Mouse (Mus musculus) myocyte (in vitro differentiated cells): Measurements from ENCODE around the gene Efhb.

Experiments used
- CEBPB ChIP-seq: IDR thresholded peaks from 2 replicates; pipeline ENCODE4 v1.6.1; 2011; ENCODE audit warnings: mild to moderate bottlenecking, moderate library complexity; ENCODE audit not compliant: poor library complexity, insufficient read depth, severe bottlenecking
- E2F4 ChIP-seq: IDR thresholded peaks from one replicate; pipeline ENCODE4 v1.6.1; 2011; ENCODE audit warnings: mild to moderate bottlenecking, control low read depth, moderate library complexity; ENCODE audit not compliant: insufficient read depth
- MAX ChIP-seq: IDR thresholded peaks from one replicate; pipeline ENCODE4 v1.6.1; 2011; ENCODE audit warnings: low read depth, mild to moderate bottlenecking, control low read depth
- MYOD1 ChIP-seq, 3 experiments: IDR thresholded peaks; one replicate each; pipeline ENCODE4 v1.6.1; 2011; ENCODE audit warnings: control low read depth in 2 of 3, low read depth in 2 of 3, mild to moderate bottlenecking in 2 of 3, moderate library complexity in 1 of 3; ENCODE audit not compliant: insufficient read length in 2 of 3, control insufficient read depth in 1 of 3
- MYOG ChIP-seq, 3 experiments: IDR thresholded peaks; one replicate each; pipeline ENCODE4 v1.6.1; 2011; ENCODE audit warnings: control low read depth in 2 of 3, low read depth in 2 of 3, mild to moderate bottlenecking in 2 of 3; ENCODE audit not compliant: insufficient read length in 2 of 3, control insufficient read depth in 1 of 3, insufficient read depth in 1 of 3
- POLR2A ChIP-seq: IDR thresholded peaks from one replicate; pipeline ENCODE4 v1.6.1; 2011; ENCODE audit warnings: low read depth, mild to moderate bottlenecking, control low read depth, moderate library complexity; ENCODE audit not compliant: insufficient read length
- POLR2AphosphoS2 ChIP-seq: IDR thresholded peaks from one replicate; pipeline ENCODE4 v1.6.1; 2011; ENCODE audit warnings: low read depth, control low read depth; ENCODE audit not compliant: insufficient read length
- REST ChIP-seq: IDR thresholded peaks from one replicate; pipeline ENCODE4 v1.6.1; 2011; ENCODE audit warnings: mild to moderate bottlenecking, control low read depth, moderate library complexity; ENCODE audit not compliant: insufficient read depth, insufficient read length
- SRF ChIP-seq: IDR thresholded peaks from one replicate; pipeline ENCODE4 v1.6.1; 2011; ENCODE audit warnings: low read depth; ENCODE audit not compliant: control insufficient read depth, insufficient read length
- TCF12 ChIP-seq: IDR thresholded peaks from one replicate; pipeline ENCODE4 v1.6.1; 2011; ENCODE audit warnings: mild to moderate bottlenecking, control low read depth; ENCODE audit not compliant: poor library complexity, insufficient read depth, severe bottlenecking
- TCF3 ChIP-seq: IDR thresholded peaks from one replicate; pipeline ENCODE4 v1.6.1; 2011; ENCODE audit warnings: low read depth, control low read depth; ENCODE audit not compliant: insufficient read length
- USF1 ChIP-seq: IDR thresholded peaks from one replicate; pipeline ENCODE4 v1.6.1; 2011; ENCODE audit warnings: low read depth, mild to moderate bottlenecking, control low read depth, moderate library complexity

DNA sequence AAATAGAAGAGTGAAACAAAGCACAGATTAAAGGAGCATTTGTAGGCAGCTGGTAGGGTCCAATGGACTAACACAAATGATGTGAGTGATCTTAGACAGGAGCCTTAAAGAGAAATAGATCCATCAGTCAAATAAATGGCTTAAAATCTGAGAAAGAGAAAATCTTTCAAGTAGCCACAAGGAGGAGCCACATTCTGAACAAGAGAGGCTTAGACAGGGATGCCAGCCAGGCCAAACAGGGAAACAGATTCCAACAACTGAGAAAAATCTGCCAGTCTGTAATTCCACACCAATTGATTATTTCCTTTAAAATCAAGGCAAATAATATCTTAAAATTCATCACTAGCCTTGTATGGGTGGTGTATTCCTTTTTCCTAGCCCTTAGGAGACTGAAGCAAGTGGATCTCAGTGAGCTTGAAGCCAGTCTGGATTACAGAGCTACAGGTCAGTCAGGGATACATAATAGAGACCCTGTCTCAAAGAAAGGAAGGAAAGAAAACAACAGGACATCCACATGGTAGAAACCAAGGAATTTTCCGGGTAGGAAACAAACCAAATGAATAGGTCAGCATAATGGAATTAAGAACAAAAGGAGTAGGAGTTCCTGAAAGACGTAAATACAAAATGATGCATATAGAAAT is 49.3 kb upstream of the Efhb start:
- TF ChIP-seq MYOD1 (IDR thresholded peaks at IDR 0.05; ENCODE audit: control insufficient read depth in 1 of 3, insufficient read length in 2 of 3, low read depth in 2 of 3) (no peak), POLR2A (no peak), MAX (no peak), POLR2AphosphoS2 (no peak), E2F4 (no peak), USF1 (no peak), REST (no peak), SRF (no peak), TCF12 (no peak), TCF3 (no peak), CEBPB (no peak), MYOG (IDR thresholded peaks at IDR 0.05; ENCODE audit: control insufficient read depth in 1 of 3, insufficient read depth in 1 of 3, insufficient read length in 2 of 3, low read depth in 2 of 3) (no peak)
